Mouse (Mus musculus) intestine, embryonic 16.5 days (tissue): ENCODE data around the gene Bst1. TPM values are rescaled to one million over a fixed set of nuclear protein-coding genes. Genes with fewer than 3 reads are reported as not detected.
A peak's percentile ranks its signal among the peaks of the same experiment; 100 is the strongest.

Experiments used
- ATAC-seq: fragments of 200-750 bp; cut with Nextera tagmentation; 2 replicates; pipeline ENCODE4 v1.8.0; 2017; ENCODE audit warnings: moderate TSS enrichment, moderate library complexity
- H3K27ac ChIP-seq: fragments of 300-500 bp; sonication (generic); 2 replicates; pipeline ENCODE4 v1.5.1; 2014; ENCODE audit warnings: mild to moderate bottlenecking, low read length
- H3K27me3 ChIP-seq: fragments of 300-500 bp; sonication (generic); replicated peaks from 2 replicates; pipeline ENCODE4 v1.6.1; 2014; ENCODE audit warnings: low read length, control low read depth, mixed read lengths; ENCODE audit not compliant: control insufficient read depth, insufficient read depth
- H3K36me3 ChIP-seq: fragments of 300-500 bp; sonication (generic); 2 replicates; pipeline ENCODE4 v1.6.1; 2014; ENCODE audit warnings: low read length, control low read depth; ENCODE audit not compliant: control insufficient read depth, insufficient read depth
- H3K4me1 ChIP-seq: fragments of 300-500 bp; sonication (generic); 2 replicates; pipeline ENCODE4 v1.6.1; 2014; ENCODE audit warnings: low read length, control low read depth, mixed read lengths; ENCODE audit not compliant: control insufficient read depth, insufficient read depth
- H3K4me2 ChIP-seq: fragments of 300-500 bp; sonication (generic); 2 replicates; pipeline ENCODE4 v1.6.1; 2014; ENCODE audit warnings: low read depth, low read length, control low read depth
- H3K4me3 ChIP-seq: fragments of 300-500 bp; sonication (generic); 2 replicates; pipeline ENCODE4 v1.5.1; 2014; ENCODE audit warnings: mild to moderate bottlenecking, low read length
- H3K9ac ChIP-seq: fragments of 300-500 bp; sonication (generic); 2 replicates; pipeline ENCODE4 v1.6.1; 2014; ENCODE audit warnings: low read depth, low read length
- H3K9me3 ChIP-seq: fragments of 300-500 bp; sonication (generic); 2 replicates; pipeline ENCODE4 v1.6.1; 2016; ENCODE audit warnings: low read length, control low read depth; ENCODE audit not compliant: control insufficient read depth
- WGBS: fragments of 180-500 bp; shearing (Covaris S2); extraction: QIAGEN DNeasy Blood & Tissue Kit; methylation state at CpG from one replicate; pipeline ENCODE4 v1.1.7; 2014; 5-methylcytosine and 5-hydroxymethylcytosine counted together
- polyA plus RNA-seq: library from polyadenylated mRNA; unstranded; fragments of >200 nt; fragmentation: Nextera tagmentation; extraction: Ambion mirVana; gene quantifications from 2 replicates; pipeline ENCODE4 v1.2.1, GENCODE M21; 2015

The Bst1 gene
- polyA plus RNA-seq, 1 experiment from 2014 or later = 1.1 TPM

- WGBS = 51% methylated on average over 6 of the region's 6 CpGs
- H3K4me3 ChIP-seq = no peak overlapping the region
- no peak overlapping the region for H3K9ac ChIP-seq
- ATAC-seq = peak; percentile 61
- 0 out of 2 replicates have a peak overlapping the region, but pooled peaks have one; percentile 9 for H3K4me2 ChIP-seq
- peak overlapping the region; percentile 46; the same call in 1 of the 2 replicates for H3K27ac ChIP-seq
- H3K4me1 ChIP-seq = peaks cover 9% of the 10 kb centered on the region
- no peaks in the 10 kb centered on the region for H3K36me3 ChIP-seq
- no peaks in the 10 kb centered on the region for H3K9me3 ChIP-seq
- no peaks in the 10 kb centered on the region for H3K27me3 ChIP-seq
Measured at GRCm38 (mm10) chr5:43863642-43864041, 45.0 kb downstream of the Bst1 start.

- Histone ChIP-seq H3K4me1 (peaks cover 12% of the 10 kb centered on the region), H3K9ac (no peak overlapping the region), H3K36me3 (no peaks in the 10 kb centered on the region), H3K9me3 (no peaks in the 10 kb centered on the region), H3K27ac (no peak overlapping the region), H3K4me2 (no peak overlapping the region), H3K27me3 (no peaks in the 10 kb centered on the region), H3K4me3 (no peak overlapping the region)
- 65% methylated on average over 2 of the region's 2 CpGs for WGBS
- ATAC-seq = no peak
Measured at GRCm38 (mm10) chr5:43865316-43865715, 46.6 kb downstream of the Bst1 start.

DNA sequence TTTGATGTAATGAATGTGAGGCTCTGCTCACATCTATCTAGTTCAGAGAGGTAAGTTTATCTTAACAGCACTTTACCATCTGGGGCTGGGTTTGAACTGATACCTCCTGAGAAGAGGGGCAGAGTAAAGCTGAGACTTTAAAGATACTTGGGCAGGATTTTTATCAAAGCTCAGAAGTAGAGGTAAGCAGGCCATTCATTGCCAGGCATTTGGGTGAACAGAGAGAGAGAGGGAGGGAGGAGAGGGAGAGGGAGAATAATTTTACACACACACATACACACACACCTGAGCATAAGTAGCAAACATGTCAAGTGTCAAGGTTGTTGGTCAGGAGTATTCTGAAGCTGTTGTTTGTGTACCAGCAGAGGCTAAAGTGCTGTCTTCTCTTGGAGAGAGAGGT, 49.6 kb downstream of the Bst1 start, which contains the start of gene Cd38:
Gene Cd38, plus strand, starts transcription at position 301 of the 400 bp plus-strand sequence.
- Histone ChIP-seq H3K4me2 (peak within 1 kb of the TSS; percentile 83), H3K36me3 (no peaks in the 10 kb centered on the region), H3K4me3 (peak within 1 kb of the TSS; percentile 49), H3K4me1 (peaks cover 11% of the 10 kb centered on the region), H3K9me3 (no peaks in the 10 kb centered on the region), H3K27me3 (no peaks in the 10 kb centered on the region), H3K9ac (peak within 1 kb of the TSS; percentile 70), H3K27ac (peak within 1 kb of the TSS; percentile 46)
- peak; percentile 2; the same call in 1 of the 2 replicates for ATAC-seq

DNA sequence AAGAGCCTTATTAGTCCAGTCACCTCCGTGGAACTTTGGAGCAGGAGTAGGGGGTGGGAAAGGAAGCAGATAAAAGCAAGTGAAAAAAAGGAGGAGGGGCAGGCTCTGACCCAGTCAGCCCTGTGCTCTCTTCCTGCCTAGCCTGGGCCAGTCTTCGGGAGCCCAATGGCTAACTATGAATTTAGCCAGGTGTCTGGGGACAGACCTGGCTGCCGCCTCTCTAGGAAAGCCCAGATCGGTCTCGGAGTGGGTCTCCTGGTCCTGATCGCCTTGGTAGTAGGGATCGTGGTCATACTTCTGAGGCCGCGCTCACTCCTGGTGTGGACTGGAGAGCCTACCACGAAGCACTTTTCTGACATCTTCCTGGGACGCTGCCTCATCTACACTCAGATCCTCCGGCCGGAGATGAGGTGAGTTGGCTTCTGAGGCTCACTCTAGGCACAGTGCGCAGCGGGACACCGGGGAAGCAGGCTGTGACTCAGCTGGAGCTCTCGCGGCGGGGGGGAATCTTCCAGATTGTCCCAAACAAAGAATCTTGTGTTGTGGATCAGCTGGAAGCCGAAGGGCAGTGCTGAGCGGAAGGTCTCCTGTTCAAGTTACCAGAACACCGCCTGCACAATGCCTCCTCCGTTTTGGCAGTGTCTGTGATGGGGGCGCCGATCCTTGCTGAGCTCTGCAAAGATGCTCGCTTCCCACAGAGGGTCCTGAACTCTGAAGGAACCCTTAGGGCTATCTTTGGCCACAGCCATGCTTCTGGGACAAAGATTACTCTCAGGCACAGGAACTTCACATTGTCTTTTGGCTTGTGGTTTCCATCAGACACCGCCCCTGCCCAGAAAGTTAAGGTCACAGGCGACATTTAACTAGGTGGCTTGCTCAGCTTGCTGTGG, 50.3 kb downstream of the Bst1 start:
- H3K9ac ChIP-seq = peak overlapping the region; percentile 70
- peak overlapping the region; percentile 46 for H3K27ac ChIP-seq
- peak overlapping the region; percentile 83 for H3K4me2 ChIP-seq
- WGBS = 8% methylated on average over 28 of the region's 28 CpGs
- peaks cover 11% of the 10 kb centered on the region for H3K4me1 ChIP-seq
- H3K4me3 ChIP-seq = peak overlapping the region; percentile 49
- no peaks in the 10 kb centered on the region for H3K9me3 ChIP-seq
- no peaks in the 10 kb centered on the region for H3K36me3 ChIP-seq
- H3K27me3 ChIP-seq = no peaks in the 10 kb centered on the region
- ATAC-seq = peak; percentile 75

DNA sequence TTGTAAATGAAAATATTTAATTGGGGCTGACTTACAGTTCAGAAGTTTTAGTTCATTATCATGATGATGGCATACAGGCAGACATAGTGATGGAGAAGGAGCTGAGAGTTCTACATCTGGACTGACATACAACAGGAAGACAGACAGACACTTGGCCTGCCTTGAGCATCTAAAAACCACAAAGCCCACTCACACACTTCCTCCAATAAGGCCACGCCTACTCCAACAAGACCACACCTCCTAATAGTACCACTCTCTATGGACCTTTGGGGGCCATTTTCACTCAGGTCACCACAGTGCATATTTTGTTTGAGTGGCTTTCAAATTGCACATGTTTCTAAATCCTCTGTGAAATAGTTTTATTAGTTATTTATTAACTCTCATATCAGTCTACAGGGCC, 53.2 kb downstream of the Bst1 start:
- WGBS = 77% methylated on average over 1 of the region's 1 CpGs
- Histone ChIP-seq H3K36me3 (no peaks in the 10 kb centered on the region), H3K27me3 (no peaks in the 10 kb centered on the region), H3K27ac (no peak overlapping the region), H3K9me3 (no peaks in the 10 kb centered on the region), H3K9ac (no peak overlapping the region), H3K4me2 (no peak overlapping the region), H3K4me3 (no peak overlapping the region), H3K4me1 (peaks cover 11% of the 10 kb centered on the region)
- ATAC-seq = no peak

GRCm38 (mm10) chr5:43872652-43873051, 54.0 kb downstream of the Bst1 start:
- Histone ChIP-seq H3K27ac (no peak overlapping the region), H3K4me3 (no peak overlapping the region), H3K9ac (no peak overlapping the region), H3K4me1 (peaks cover 11% of the 10 kb centered on the region), H3K4me2 (no peak overlapping the region), H3K27me3 (no peaks in the 10 kb centered on the region), H3K36me3 (no peaks in the 10 kb centered on the region), H3K9me3 (no peaks in the 10 kb centered on the region)
- 59% methylated on average over 1 of the region's 1 CpGs for WGBS
- no peak for ATAC-seq

- H3K27ac ChIP-seq = no peak overlapping the region
- no peak overlapping the region for H3K4me3 ChIP-seq
- no peaks in the 10 kb centered on the region for H3K36me3 ChIP-seq
- H3K9me3 ChIP-seq = no peaks in the 10 kb centered on the region
- no peak overlapping the region for H3K4me2 ChIP-seq
- no peaks in the 10 kb centered on the region for H3K4me1 ChIP-seq
- H3K27me3 ChIP-seq = no peaks in the 10 kb centered on the region
- WGBS = 83% methylated on average over 3 of the region's 3 CpGs
- no peak overlapping the region for H3K9ac ChIP-seq
- ATAC-seq = no peak
Measured at GRCm38 (mm10) chr5:43882034-43882433, 63.3 kb downstream of the Bst1 start.

DNA sequence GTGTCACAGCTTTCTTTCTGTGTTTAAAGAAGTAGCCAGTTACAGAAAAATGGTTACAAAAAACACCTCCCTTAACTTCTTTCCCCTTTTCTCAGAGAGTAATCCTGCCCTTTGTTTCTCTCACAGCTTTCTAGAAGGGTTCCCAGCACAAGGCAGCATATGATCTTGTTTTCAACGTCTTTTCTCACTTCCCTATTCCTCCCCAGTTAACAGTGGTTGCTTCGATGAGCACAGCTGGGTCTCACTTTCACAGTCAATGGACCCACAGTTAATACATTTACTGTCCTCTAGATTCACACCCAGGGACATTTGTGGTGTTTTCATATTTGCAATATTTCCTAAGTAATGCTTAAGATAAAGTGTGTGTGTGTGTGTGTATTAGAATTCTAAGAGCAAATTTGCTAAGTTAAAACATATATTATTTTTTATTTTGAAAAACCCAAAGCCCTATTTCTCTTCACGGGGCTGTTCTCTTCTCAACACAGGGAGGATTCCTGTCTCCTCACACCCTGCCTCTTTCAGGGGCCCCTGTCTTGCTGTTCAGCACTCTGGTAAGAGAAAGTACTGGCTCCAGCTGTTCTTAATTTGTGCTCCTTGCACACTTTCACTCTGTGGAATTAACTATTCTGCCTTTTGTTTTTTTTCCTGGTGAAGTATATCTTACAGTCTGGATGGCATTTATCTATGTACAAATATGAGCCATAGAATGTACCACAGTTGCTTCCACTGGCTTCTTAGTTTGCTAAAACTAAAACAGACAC, 66.6 kb downstream of the Bst1 start:
- Histone ChIP-seq H3K4me3 (no peak overlapping the region), H3K4me1 (no peaks in the 10 kb centered on the region), H3K9me3 (no peaks in the 10 kb centered on the region), H3K4me2 (no peak overlapping the region), H3K36me3 (no peaks in the 10 kb centered on the region), H3K27ac (no peak overlapping the region), H3K27me3 (no peaks in the 10 kb centered on the region), H3K9ac (no peak overlapping the region)
- ATAC-seq = no peak
- 43% methylated on average over 3 of the region's 3 CpGs for WGBS

DNA sequence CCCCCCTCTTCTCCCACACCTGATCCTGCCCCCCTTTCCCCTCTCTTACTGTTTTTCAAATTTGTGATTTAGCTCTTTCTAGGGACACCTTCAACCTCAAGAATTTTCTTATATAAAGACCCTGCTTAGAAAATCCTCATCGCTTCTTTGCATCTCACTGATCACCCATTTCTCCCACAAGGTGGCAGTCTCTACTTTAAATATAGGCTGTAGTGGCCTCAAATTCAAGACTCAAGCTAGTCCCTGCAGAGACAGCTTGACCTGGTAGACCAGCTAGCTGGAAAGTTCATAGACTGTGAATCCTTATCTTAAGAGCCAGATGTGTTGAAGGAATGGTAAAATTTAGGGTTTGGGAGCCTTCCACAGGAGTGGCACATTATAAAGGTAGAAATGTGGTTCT, 73.7 kb downstream of the Bst1 start:
- no peak overlapping the region for H3K4me3 ChIP-seq
- no peaks in the 10 kb centered on the region for H3K36me3 ChIP-seq
- no peak overlapping the region for H3K4me2 ChIP-seq
- 20% methylated on average over 1 of the region's 1 CpGs for WGBS
- no peak overlapping the region for H3K9ac ChIP-seq
- H3K4me1 ChIP-seq = no peaks in the 10 kb centered on the region
- H3K27me3 ChIP-seq = no peaks in the 10 kb centered on the region
- no peak overlapping the region for H3K27ac ChIP-seq
- no peaks in the 10 kb centered on the region for H3K9me3 ChIP-seq
- ATAC-seq = no peak
